Mouse (Mus musculus): ENCODE data around the gene Rab26. TPM values are rescaled to one million over a fixed set of nuclear protein-coding genes. Genes with fewer than 3 reads are reported as not detected.

The Rab26 gene
- polyA plus RNA-seq, 1 experiment from 2014 or later: 3.0 TPM

DNA sequence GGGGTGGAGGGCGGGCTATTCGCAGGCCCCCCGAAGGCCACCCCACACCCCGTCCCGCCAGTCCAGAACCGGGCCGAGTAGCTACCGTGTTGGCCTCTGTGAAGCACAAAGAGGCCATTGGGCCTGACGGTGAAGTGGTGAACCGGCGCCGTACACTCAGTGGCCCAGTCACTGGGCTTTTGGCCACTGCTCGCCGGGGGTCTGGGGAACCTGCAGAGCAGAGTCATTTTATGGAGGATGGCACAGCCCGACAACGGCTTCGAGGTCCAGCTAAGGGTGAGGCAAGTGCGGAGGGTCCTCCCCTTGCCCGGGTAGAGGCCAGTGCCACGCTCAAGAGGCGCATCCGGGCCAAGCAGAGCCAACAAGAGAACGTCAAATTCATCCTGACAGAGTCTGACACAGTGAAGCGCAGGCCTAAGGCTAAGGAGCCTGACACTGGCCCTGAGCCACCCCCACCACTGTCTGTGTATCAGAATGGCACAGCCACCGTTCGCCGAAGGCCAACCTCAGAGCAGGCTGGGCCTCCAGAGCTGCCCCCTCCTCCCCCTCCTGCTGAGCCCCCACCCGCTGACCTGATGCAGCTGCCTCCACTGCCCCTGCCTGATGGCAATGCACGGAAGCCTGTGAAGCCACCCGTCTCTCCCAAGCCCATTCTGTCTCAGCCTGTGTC, 28.6 kb downstream of the Rab26 start:
- Histone ChIP-seq H3K27me3 (no peaks in the 10 kb centered on the region), H3K9ac (no peak overlapping the region), H3K9me3 (no peaks in the 10 kb centered on the region), H3K4me3 (no peak overlapping the region), H3K36me3 (peaks cover 52% of the 10 kb centered on the region), H3K4me2 (no peak overlapping the region), H3K4me1 (peaks cover 20% of the 10 kb centered on the region), H3K27ac (no peak overlapping the region)
- no peak for ATAC-seq (ENCODE audit: insufficient number of reproducible peaks, low FRiP score, low TSS enrichment, low read depth)
- 92% methylated on average over 30 of the region's 30 CpGs for WGBS

DNA sequence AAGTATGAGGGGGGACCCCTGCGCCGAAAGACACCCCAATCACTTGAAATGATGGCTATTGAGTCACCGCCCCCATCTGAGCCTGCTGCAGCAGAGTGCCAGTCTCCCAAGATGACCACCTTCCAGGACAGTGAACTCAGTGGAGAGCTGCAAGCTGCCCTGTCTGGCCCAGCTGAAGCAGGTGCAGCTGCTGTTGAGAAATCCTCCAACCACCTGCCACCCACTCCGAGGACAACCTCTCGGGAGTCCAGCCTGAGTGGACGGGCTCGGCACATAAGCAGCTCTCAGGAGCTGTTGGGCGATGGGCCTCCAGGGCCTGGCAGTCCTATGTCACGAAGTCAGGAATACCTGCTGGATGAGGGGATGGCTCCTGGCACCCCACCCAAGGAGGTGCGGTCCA, 29.9 kb downstream of the Rab26 start:
- H3K4me3 ChIP-seq: no peak overlapping the region
- peaks cover 20% of the 10 kb centered on the region for H3K4me1 ChIP-seq
- no peak overlapping the region for H3K9ac ChIP-seq
- H3K4me2 ChIP-seq: no peak overlapping the region
- no peak overlapping the region for H3K27ac ChIP-seq
- ATAC-seq (ENCODE audit: insufficient number of reproducible peaks, low FRiP score, low TSS enrichment, low read depth): no peak
- 89% methylated on average over 10 of the region's 10 CpGs for WGBS
- H3K36me3 ChIP-seq: peaks cover 38% of the 10 kb centered on the region
- H3K27me3 ChIP-seq: no peaks in the 10 kb centered on the region
- no peaks in the 10 kb centered on the region for H3K9me3 ChIP-seq

DNA sequence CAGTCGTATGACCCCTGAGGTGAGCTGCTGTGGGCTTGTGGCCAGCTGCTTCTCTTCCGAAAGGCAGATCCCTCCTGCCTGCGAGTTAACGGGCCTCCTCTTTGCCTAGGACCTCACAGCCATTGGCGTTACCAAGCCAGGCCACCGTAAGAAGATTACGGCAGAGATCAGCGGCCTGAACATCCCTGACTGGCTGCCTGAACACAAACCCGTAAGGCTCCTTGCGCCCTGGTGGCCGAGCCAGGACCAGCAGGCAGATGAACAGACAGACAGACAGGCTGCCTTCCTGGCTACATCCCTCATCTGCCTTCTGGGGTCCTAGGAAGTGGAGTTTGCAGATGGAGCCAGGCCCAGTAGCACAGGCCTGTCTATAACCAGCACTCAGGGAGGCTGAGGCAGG, 31.8 kb downstream of the Rab26 start:
- no peaks in the 10 kb centered on the region for H3K9me3 ChIP-seq
- H3K4me1 ChIP-seq: peaks cover 13% of the 10 kb centered on the region
- no peaks in the 10 kb centered on the region for H3K27me3 ChIP-seq
- H3K4me2 ChIP-seq: no peak overlapping the region
- peaks cover 28% of the 10 kb centered on the region for H3K36me3 ChIP-seq
- H3K4me3 ChIP-seq: no peak overlapping the region
- H3K9ac ChIP-seq: no peak overlapping the region
- no peak for ATAC-seq (ENCODE audit: insufficient number of reproducible peaks, low FRiP score, low TSS enrichment, low read depth)
- H3K27ac ChIP-seq: no peak overlapping the region
- 40% methylated on average over 11 of the region's 11 CpGs for WGBS

DNA sequence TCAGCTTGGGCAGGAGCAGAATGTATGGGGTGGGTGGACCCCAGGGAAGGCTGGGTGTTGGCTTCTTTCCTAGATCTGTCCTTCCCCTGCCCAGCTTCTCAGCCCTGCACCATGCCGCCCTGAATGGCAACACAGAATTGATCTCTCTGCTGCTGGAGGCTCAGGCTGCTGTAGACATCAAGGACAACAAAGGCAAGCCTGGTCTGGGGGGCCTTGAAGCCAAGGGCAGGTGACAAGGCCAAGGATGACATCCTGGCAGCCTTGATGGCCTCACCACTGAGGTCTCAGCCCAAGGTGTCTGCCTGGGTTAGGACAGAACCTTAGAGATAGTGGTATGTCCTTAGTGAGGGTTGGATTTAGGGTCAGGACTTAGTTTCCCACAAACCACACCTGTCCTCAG, 38.0 kb downstream of the Rab26 start:
- Histone ChIP-seq H3K4me1 (peaks cover 3% of the 10 kb centered on the region; the same call in 1 of the 2 replicates), H3K4me2 (no peak overlapping the region), H3K27ac (no peak overlapping the region), H3K4me3 (no peak overlapping the region), H3K9me3 (no peaks in the 10 kb centered on the region), H3K36me3 (peaks cover 4% of the 10 kb centered on the region; the same call in 1 of the 2 replicates), H3K9ac (no peak overlapping the region), H3K27me3 (no peaks in the 10 kb centered on the region)
- WGBS: 64% methylated on average over 1 of the region's 1 CpGs
- ATAC-seq (ENCODE audit: insufficient number of reproducible peaks, low FRiP score, low TSS enrichment, low read depth): no peak

DNA sequence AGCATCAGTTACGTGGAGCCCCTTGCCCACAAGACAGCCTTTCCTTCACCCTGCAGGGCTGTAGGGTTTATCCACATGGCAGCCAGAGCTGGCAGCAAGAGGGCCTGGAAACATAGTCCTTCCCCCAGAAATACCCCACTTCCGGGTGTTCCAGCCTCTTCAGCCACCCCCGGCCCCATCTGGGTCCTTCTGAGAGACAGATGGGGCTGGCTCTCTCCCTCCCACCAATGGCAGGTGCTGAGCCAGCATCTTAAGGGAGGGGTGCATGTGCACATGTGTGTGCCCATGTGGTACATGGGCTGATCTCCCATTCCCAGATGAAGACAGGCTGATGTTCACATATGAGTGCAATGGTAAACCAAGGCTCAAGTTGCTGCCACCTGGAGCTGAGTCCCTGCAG, 38.6 kb downstream of the Rab26 start:
- no peak for ATAC-seq (ENCODE audit: insufficient number of reproducible peaks, low FRiP score, low TSS enrichment, low read depth)
- Histone ChIP-seq H3K4me1 (peaks cover 3% of the 10 kb centered on the region; the same call in 1 of the 2 replicates), H3K9ac (no peak overlapping the region), H3K9me3 (no peaks in the 10 kb centered on the region), H3K27me3 (no peaks in the 10 kb centered on the region), H3K4me2 (no peak overlapping the region), H3K36me3 (peaks cover 4% of the 10 kb centered on the region; the same call in 1 of the 2 replicates), H3K27ac (no peak overlapping the region), H3K4me3 (no peak overlapping the region)
- WGBS: 75% methylated on average over 3 of the region's 3 CpGs

DNA sequence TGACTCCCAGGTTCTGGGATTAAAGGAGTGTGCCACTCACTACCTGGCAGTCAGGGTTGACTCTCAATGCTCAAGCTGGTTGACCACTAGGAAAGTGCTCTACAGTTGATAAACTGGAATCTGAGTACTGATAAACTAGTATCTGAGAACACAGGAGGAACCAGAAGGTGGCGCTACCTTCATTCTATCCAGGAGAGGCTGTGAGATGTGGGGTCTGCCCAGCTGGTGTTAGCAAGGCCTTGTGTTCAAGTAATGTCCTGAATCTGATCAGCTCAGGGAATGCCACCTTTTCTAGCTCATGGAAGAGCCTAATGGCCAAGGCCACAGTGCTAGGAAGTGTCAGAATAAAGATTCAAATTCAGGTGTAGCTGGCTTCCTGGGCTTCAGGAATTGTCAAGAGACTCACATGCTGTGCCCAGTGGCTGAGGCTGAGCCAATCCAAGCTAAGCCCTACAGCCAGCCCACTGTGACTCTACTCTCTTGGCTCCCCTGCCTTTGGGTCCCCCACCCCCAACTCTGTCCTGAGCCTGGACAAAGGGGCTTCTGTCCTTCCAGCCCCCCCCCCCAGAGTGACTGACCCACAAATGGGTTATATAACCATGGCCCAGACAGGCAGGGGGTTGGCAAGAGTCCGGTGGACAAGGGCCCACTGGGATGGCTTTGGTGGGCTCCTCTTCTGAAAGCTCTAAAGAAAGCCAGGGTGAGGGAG, 39.2 kb downstream of the Rab26 start:
- Histone ChIP-seq H3K36me3 (peaks cover 4% of the 10 kb centered on the region; the same call in 1 of the 2 replicates), H3K9me3 (no peaks in the 10 kb centered on the region), H3K27ac (no peak overlapping the region), H3K27me3 (peaks cover 4% of the 10 kb centered on the region), H3K4me1 (peaks cover 5% of the 10 kb centered on the region), H3K4me3 (no peak overlapping the region), H3K4me2 (no peak overlapping the region), H3K9ac (no peak overlapping the region)
- 41% methylated on average over 2 of the region's 2 CpGs for WGBS
- ATAC-seq (ENCODE audit: insufficient number of reproducible peaks, low FRiP score, low TSS enrichment, low read depth): no peak

DNA sequence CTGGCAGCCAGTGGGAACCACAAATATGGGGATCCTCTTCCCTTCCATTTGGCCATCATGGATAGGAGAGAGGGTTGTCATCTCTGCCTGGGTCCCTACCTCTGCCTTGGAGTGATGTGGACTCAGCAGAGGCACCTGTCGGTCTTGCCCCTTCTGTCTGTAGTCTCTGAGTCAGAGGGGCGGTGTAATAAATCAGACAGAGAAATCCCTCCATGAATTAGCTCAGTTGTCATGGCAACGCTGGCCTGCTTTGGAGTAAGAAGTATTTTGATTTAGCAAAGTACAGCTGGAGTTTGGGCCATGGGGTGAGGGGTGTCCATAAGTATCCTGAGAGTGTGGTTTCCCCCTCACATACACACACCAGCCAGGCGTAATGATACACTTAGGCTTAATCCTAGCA, 43.6 kb downstream of the Rab26 start:
- Histone ChIP-seq H3K36me3 (no peaks in the 10 kb centered on the region), H3K9ac (no peak overlapping the region), H3K4me2 (no peak overlapping the region), H3K27ac (no peak overlapping the region), H3K27me3 (peaks cover 22% of the 10 kb centered on the region), H3K4me1 (peaks cover 27% of the 10 kb centered on the region), H3K4me3 (no peak overlapping the region), H3K9me3 (no peaks in the 10 kb centered on the region)
- 75% methylated on average over 4 of the region's 4 CpGs for WGBS
- ATAC-seq (ENCODE audit: insufficient number of reproducible peaks, low FRiP score, low TSS enrichment, low read depth): no peak

DNA sequence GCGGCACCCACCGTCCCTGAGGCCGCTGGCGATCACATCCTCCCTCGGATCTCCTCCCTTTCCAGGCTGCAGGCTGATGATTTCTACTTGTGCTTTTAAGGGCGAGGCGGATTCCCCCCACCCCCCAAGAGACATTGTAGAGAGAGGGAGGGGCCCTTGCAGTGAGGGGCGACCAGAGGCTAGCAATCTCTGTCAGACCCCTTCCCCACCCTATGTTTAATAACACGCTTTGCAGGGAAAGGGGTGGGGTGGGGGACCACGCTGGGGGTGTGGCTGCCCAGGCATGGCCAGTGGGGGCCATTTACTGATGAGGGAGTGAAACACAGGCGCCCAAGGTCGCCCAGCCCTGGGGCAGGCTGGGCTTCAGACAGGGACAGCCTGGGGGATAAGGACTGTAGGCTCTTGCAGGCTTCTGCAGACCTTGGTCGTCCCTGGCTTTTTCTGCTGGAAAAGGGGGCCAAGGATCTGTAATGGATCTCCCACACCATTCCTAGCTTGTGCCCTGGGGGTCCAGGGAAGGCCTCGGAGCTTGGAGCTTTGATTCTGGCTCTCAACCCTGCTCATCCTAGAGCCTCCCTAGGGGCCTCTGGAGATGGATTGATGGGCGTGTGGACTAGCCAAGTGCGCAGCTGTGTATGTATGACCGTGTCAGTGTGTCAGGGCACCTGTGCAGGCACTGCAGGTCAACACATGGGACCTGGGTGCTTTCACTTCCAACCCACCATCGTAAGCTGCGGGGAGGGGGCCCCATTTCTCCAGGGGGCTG, 44.6 kb downstream of the Rab26 start:
- 19% methylated on average over 19 of the region's 19 CpGs for WGBS
- peaks cover 22% of the 10 kb centered on the region for H3K27me3 ChIP-seq

DNA sequence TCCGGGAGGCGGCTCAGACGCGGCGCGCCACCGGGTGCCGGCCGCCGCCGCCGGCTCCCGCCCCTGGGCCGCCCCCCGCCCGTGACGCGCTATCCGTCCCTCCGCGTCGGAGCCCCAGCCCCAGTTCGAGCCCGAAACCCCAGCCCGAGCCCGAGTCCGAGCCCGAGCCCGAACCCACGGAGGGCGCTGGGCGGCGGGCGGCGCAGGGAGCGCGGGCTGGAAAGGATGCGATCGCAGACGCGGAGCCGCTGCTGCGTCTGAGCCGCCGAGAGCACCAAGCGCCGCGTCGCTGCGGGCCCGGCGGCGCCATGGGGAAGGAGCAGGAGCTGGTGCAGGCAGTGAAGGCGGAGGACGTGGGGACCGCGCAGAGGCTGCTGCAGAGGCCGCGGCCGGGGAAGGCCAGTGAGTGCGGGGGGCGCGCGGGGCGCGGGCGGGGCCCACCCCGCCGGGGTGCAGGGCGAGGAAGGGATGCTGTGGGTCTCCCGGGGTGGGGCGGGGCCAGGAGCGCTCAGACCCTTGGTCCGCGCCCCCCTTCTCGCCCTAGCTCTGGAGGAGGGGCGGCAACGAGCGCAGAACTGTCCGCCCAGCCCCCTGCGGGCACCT, 45.2 kb downstream of the Rab26 start:
- WGBS: under 1% methylated on average over 67 of the region's 81 CpGs
- Histone ChIP-seq H3K4me2 (peak overlapping the region; percentile 97), H3K9me3 (no peaks in the 10 kb centered on the region), H3K4me3 (peak overlapping the region; percentile 68), H3K9ac (peak overlapping the region; percentile 44), H3K27ac (peak overlapping the region; percentile 43; the same call in 1 of the 2 replicates), H3K36me3 (no peaks in the 10 kb centered on the region), H3K27me3 (peaks cover 22% of the 10 kb centered on the region), H3K4me1 (peaks cover 27% of the 10 kb centered on the region)
- ATAC-seq (ENCODE audit: insufficient number of reproducible peaks, low FRiP score, low TSS enrichment, low read depth): peak; percentile 20; the same call in 1 of the 2 replicates

More for the DNA sequence above, 44.6 kb downstream of the Rab26 start:
- Histone ChIP-seq H3K27ac (0 out of 2 replicates have a peak overlapping the region, but pooled peaks have one; percentile 43), H3K9ac (peak overlapping the region; percentile 44), H3K4me3 (peak overlapping the region; percentile 68), H3K9me3 (no peaks in the 10 kb centered on the region), H3K4me1 (peaks cover 27% of the 10 kb centered on the region), H3K36me3 (no peaks in the 10 kb centered on the region), H3K4me2 (peak overlapping the region; percentile 97)
- no peak for ATAC-seq (ENCODE audit: insufficient number of reproducible peaks, low FRiP score, low TSS enrichment, low read depth)

DNA sequence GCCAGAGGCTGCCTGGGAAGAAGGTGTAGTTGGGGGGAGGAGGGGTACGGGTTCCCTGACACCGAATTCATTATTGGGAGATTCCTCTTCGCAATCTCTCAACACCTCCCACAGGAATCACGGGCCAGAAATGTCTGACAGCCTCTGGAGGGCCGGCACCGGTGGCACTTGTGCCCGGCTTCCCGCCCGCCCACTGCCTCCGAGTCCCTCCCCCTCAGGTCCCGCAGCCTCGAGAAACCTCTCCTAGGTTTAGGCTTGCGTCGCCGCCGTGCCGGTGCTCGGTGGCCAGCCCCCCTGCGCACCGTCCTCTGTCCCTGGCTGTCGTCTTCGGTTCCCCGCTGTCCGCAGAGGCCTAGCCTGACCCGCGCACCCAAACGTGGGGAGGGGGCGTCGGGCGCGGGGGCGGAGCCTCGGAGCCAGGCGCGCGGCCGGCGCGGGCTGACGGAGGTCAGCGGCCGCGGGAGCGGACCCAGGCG, 45.8 kb downstream of the Rab26 start, which contains the start of gene Caskin1:
Caskin1 (plus strand) TSS at position 416 of the 476 bp plus-strand sequence.
- no peaks in the 10 kb centered on the region for H3K9me3 ChIP-seq
- 0 out of 2 replicates have a peak, but pooled peaks have one; percentile 31 for ATAC-seq (ENCODE audit: insufficient number of reproducible peaks, low FRiP score, low TSS enrichment, low read depth)
- peaks cover 27% of the 10 kb centered on the region for H3K4me1 ChIP-seq
- H3K27ac ChIP-seq: peak within 1 kb of the TSS; percentile 43; the same call in 1 of the 2 replicates
- H3K9ac ChIP-seq: peak within 1 kb of the TSS; percentile 44
- under 1% methylated on average over 43 of the region's 45 CpGs for WGBS
- H3K36me3 ChIP-seq: no peaks in the 10 kb centered on the region
- H3K27me3 ChIP-seq: peaks cover 22% of the 10 kb centered on the region
- H3K4me3 ChIP-seq: peak within 1 kb of the TSS; percentile 68
- peak within 1 kb of the TSS; percentile 97 for H3K4me2 ChIP-seq

DNA sequence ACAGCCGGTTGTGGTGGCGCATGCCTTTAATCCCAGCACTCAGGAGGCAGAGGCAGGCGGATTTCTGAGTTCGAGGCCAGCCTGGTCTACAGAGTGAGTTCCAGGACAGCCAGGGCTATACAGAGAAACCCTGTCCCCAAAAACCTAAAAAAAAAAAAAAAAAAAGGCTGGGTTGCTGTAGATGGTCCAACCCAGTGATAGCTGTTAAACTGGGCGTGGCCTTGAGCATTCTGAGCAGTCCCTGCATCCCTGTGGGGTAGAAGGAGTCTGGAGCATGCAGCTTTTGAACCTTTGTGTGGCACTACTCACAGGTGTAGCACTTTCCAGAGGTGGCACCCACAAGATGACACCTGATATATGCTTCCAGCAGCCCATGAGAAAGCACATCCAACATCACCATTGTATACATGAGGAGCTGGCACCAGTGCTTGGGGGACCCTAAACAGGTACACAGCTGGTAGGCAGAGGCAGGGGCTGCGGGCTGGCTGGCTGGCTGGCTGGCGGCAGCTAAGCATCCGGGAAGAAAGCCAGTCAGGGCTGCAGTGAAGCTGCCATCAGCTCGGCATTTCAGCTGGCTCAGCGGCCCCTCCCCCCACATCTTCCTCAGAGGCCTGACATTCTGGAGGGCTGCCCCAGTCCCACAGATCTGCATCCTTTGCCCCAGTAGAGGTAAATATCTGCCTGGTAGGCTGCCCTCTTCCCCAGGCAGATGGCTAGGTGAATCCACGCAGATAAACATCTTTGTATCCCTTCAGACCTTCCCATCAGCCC, 48.7 kb downstream of the Rab26 start:
- peaks cover 28% of the 10 kb centered on the region for H3K4me1 ChIP-seq
- no peak for ATAC-seq (ENCODE audit: insufficient number of reproducible peaks, low FRiP score, low TSS enrichment, low read depth)
- WGBS: 41% methylated on average over 11 of the region's 11 CpGs
- H3K27me3 ChIP-seq: peaks cover 22% of the 10 kb centered on the region
- no peaks in the 10 kb centered on the region for H3K9me3 ChIP-seq
- H3K4me3 ChIP-seq: no peak overlapping the region
- no peaks in the 10 kb centered on the region for H3K36me3 ChIP-seq
- H3K4me2 ChIP-seq: no peak overlapping the region
- no peak overlapping the region for H3K9ac ChIP-seq
- no peak overlapping the region for H3K27ac ChIP-seq

All from limb, embryonic 15.5 days (tissue).